Mouse (Mus musculus) forebrain, embryonic 12.5 days (tissue): Measurements from ENCODE around the gene Rbms3. TPM values are rescaled to one million over a fixed set of nuclear protein-coding genes. Genes with fewer than 3 reads are reported as not detected.

Experiments used
- ATAC-seq: fragments of 200-750 bp; cut with Nextera tagmentation; 2 replicates; pipeline ENCODE4 v1.8.0; 2017; ENCODE audit warnings: moderate TSS enrichment; ENCODE audit not compliant: low FRiP score
- H3K27ac ChIP-seq: fragments of 300-500 bp; sonication (generic); 2 replicates; pipeline ENCODE4 v1.5.1; 2016; ENCODE audit warnings: mild to moderate bottlenecking
- H3K27me3 ChIP-seq: fragments of 300-500 bp; sonication (generic); 2 replicates; pipeline ENCODE4 v1.6.1; 2016; ENCODE audit warnings: mild to moderate bottlenecking
- H3K36me3 ChIP-seq: fragments of 300-500 bp; sonication (generic); replicated peaks from 2 replicates; pipeline ENCODE4 v1.6.1; 2016; ENCODE audit warnings: mild to moderate bottlenecking
- H3K4me1 ChIP-seq: fragments of 300-500 bp; sonication (generic); 2 replicates; pipeline ENCODE4 v1.6.1; 2016
- H3K4me2 ChIP-seq: fragments of 300-500 bp; sonication (generic); 2 replicates; pipeline ENCODE4 v1.6.1; 2016; ENCODE audit warnings: mild to moderate bottlenecking, moderate library complexity
- H3K4me3 ChIP-seq: fragments of 300-500 bp; sonication (generic); replicated peaks from 2 replicates; pipeline ENCODE4 v1.5.1; 2016; ENCODE audit warnings: mild to moderate bottlenecking
- H3K9ac ChIP-seq: fragments of 300-500 bp; sonication (generic); 2 replicates; pipeline ENCODE4 v1.6.1; 2016; ENCODE audit warnings: mild to moderate bottlenecking
- H3K9me3 ChIP-seq: fragments of 300-500 bp; sonication (generic); 2 replicates; pipeline ENCODE4 v1.6.1; 2016
- WGBS: fragments of 180-500 bp; shearing (Covaris S2); methylation state at CpG from one replicate; pipeline ENCODE4 v1.1.7; 2016; 5-methylcytosine and 5-hydroxymethylcytosine counted together
- polyA plus RNA-seq: library from polyadenylated mRNA; unstranded; fragments of >200 nt; fragmentation: Nextera tagmentation; extraction: Ambion mirVana; gene quantifications from 2 replicates; pipeline ENCODE4 v1.2.1, GENCODE M21; 2016

The Rbms3 gene
- polyA plus RNA-seq, 1 experiment from 2014 or later: 14.1 TPM

GRCm38 (mm10) chr9:117442611-117443010 lies 187.1 kb downstream of the Rbms3 start:
- Histone ChIP-seq H3K36me3 (no peaks in the 10 kb centered on the region), H3K4me2 (no peak overlapping the region), H3K9me3 (no peaks in the 10 kb centered on the region), H3K27ac (no peak overlapping the region), H3K4me1 (0 out of 2 replicates have a peak, but pooled peaks cover 2% of the 10 kb centered on the region), H3K4me3 (no peak overlapping the region), H3K9ac (no peak overlapping the region), H3K27me3 (no peaks in the 10 kb centered on the region)
- no peak for ATAC-seq
- 73% methylated on average over 7 of the region's 7 CpGs for WGBS

DNA sequence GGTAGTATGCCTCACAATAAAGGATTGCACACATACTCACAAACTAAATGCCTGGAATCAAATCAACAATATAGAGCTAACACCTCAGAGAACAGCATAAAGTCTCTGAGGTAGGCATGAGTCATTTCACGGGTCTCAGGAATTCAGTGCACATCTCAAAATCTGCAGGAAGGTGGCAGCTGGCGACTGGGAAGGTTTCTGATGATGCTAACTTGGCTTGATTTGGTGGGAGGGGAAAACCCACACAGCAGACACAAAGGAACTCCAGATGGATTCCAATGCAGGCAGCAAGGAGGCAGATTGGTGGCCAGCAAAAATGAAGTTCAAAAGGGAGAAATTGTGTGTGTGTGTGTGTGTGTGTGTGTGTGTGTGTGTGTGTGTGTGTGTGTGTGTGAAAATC lies 193.9 kb downstream of the Rbms3 start:
- H3K27ac ChIP-seq: no peak overlapping the region
- WGBS: 85% methylated on average over 2 of the region's 2 CpGs
- no peaks in the 10 kb centered on the region for H3K4me1 ChIP-seq
- H3K27me3 ChIP-seq: no peaks in the 10 kb centered on the region
- H3K4me2 ChIP-seq: no peak overlapping the region
- no peaks in the 10 kb centered on the region for H3K36me3 ChIP-seq
- no peak overlapping the region for H3K9ac ChIP-seq
- H3K9me3 ChIP-seq: no peaks in the 10 kb centered on the region
- ATAC-seq: no peak
- H3K4me3 ChIP-seq: no peak overlapping the region

GRCm38 (mm10) chr9:117430670-117431069 lies 199.0 kb downstream of the Rbms3 start:
- 91% methylated on average over 2 of the region's 2 CpGs for WGBS
- H3K9ac ChIP-seq: no peak overlapping the region
- H3K36me3 ChIP-seq: no peaks in the 10 kb centered on the region
- H3K4me1 ChIP-seq: no peaks in the 10 kb centered on the region
- no peaks in the 10 kb centered on the region for H3K27me3 ChIP-seq
- H3K4me3 ChIP-seq: no peak overlapping the region
- H3K9me3 ChIP-seq: no peaks in the 10 kb centered on the region
- no peak overlapping the region for H3K4me2 ChIP-seq
- no peak for ATAC-seq
- no peak overlapping the region for H3K27ac ChIP-seq

- no peaks in the 10 kb centered on the region for H3K36me3 ChIP-seq
- ATAC-seq: no peak
- H3K4me2 ChIP-seq: no peak overlapping the region
- WGBS: 88% methylated on average over 7 of the region's 7 CpGs
- H3K9ac ChIP-seq: no peak overlapping the region
- no peaks in the 10 kb centered on the region for H3K9me3 ChIP-seq
- no peak overlapping the region for H3K27ac ChIP-seq
- no peak overlapping the region for H3K4me3 ChIP-seq
- no peaks in the 10 kb centered on the region for H3K27me3 ChIP-seq
- H3K4me1 ChIP-seq: no peaks in the 10 kb centered on the region
Observed at GRCm38 (mm10) chr9:117429217-117430105, 200.3 kb downstream of the Rbms3 start.

GRCm38 (mm10) chr9:117423259-117423658 lies 206.5 kb downstream of the Rbms3 start:
- no peak for ATAC-seq
- H3K27ac ChIP-seq: no peak overlapping the region
- H3K4me2 ChIP-seq: no peak overlapping the region
- 88% methylated on average over 5 of the region's 5 CpGs for WGBS
- no peak overlapping the region for H3K9ac ChIP-seq
- H3K4me1 ChIP-seq: no peaks in the 10 kb centered on the region
- H3K36me3 ChIP-seq: no peaks in the 10 kb centered on the region
- H3K9me3 ChIP-seq: no peaks in the 10 kb centered on the region
- H3K27me3 ChIP-seq: no peaks in the 10 kb centered on the region
- no peak overlapping the region for H3K4me3 ChIP-seq

GRCm38 (mm10) chr9:117419874-117420485 lies 209.7 kb downstream of the Rbms3 start:
- no peak overlapping the region for H3K4me2 ChIP-seq
- H3K27me3 ChIP-seq: no peaks in the 10 kb centered on the region
- H3K4me1 ChIP-seq: no peaks in the 10 kb centered on the region
- H3K27ac ChIP-seq: no peak overlapping the region
- ATAC-seq: no peak
- H3K36me3 ChIP-seq: no peaks in the 10 kb centered on the region
- H3K4me3 ChIP-seq: no peak overlapping the region
- no peaks in the 10 kb centered on the region for H3K9me3 ChIP-seq
- H3K9ac ChIP-seq: no peak overlapping the region
- 77% methylated on average over 8 of the region's 8 CpGs for WGBS

- 43% methylated on average over 3 of the region's 3 CpGs for WGBS
- ATAC-seq: no peak
- Histone ChIP-seq H3K9me3 (no peaks in the 10 kb centered on the region), H3K9ac (no peak overlapping the region), H3K4me3 (no peak overlapping the region), H3K36me3 (no peaks in the 10 kb centered on the region), H3K4me2 (no peak overlapping the region), H3K27me3 (no peaks in the 10 kb centered on the region), H3K27ac (no peak overlapping the region), H3K4me1 (no peaks in the 10 kb centered on the region)
Observed at GRCm38 (mm10) chr9:117413181-117413580, 216.5 kb downstream of the Rbms3 start.

- Histone ChIP-seq H3K27ac (no peak overlapping the region), H3K4me2 (no peak overlapping the region), H3K9me3 (no peaks in the 10 kb centered on the region), H3K36me3 (no peaks in the 10 kb centered on the region), H3K27me3 (no peaks in the 10 kb centered on the region), H3K4me3 (no peak overlapping the region), H3K4me1 (no peaks in the 10 kb centered on the region), H3K9ac (no peak overlapping the region)
- WGBS: 14% methylated on average over 2 of the region's 2 CpGs
- no peak for ATAC-seq
Observed at GRCm38 (mm10) chr9:117412584-117412983, 217.1 kb downstream of the Rbms3 start.

GRCm38 (mm10) chr9:117404621-117405020 lies 225.1 kb downstream of the Rbms3 start:
- H3K9me3 ChIP-seq: no peaks in the 10 kb centered on the region
- no peak overlapping the region for H3K4me2 ChIP-seq
- WGBS: 86% methylated on average over 4 of the region's 4 CpGs
- no peaks in the 10 kb centered on the region for H3K36me3 ChIP-seq
- no peak overlapping the region for H3K9ac ChIP-seq
- 0 out of 2 replicates have a peak, but pooled peaks cover 2% of the 10 kb centered on the region for H3K4me1 ChIP-seq
- ATAC-seq: no peak
- H3K27me3 ChIP-seq: no peaks in the 10 kb centered on the region
- no peak overlapping the region for H3K27ac ChIP-seq
- H3K4me3 ChIP-seq: no peak overlapping the region

DNA sequence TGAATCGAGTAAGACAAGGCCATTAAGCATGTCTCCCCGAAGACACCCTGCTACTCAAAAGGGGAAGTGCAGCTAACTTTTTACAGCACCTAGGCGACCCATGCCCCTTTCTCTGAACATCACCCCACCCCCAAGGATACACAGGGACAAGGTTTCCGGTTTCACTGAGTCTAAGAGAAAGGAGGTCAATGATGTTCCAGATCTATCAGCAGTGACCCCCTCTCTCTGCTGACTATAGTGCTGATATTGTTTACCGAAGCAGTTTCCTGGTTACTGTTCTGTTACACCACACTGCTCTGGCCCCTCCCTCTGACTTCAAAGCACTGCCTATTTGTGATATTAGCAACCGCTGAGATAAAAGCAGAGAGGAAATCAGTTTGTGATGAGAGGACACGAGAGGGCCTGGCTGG lies 229.4 kb downstream of the Rbms3 start:
- H3K36me3 ChIP-seq: no peaks in the 10 kb centered on the region
- 0 out of 2 replicates have a peak, but pooled peaks cover 2% of the 10 kb centered on the region for H3K4me1 ChIP-seq
- no peak for ATAC-seq
- H3K27ac ChIP-seq: no peak overlapping the region
- H3K27me3 ChIP-seq: no peaks in the 10 kb centered on the region
- H3K9me3 ChIP-seq: no peaks in the 10 kb centered on the region
- no peak overlapping the region for H3K4me2 ChIP-seq
- no peak overlapping the region for H3K4me3 ChIP-seq
- H3K9ac ChIP-seq: no peak overlapping the region
- WGBS: 70% methylated on average over 7 of the region's 7 CpGs

GRCm38 (mm10) chr9:117397071-117397470 lies 232.6 kb downstream of the Rbms3 start:
- H3K4me2 ChIP-seq: no peak overlapping the region
- no peaks in the 10 kb centered on the region for H3K36me3 ChIP-seq
- H3K4me1 ChIP-seq: 0 out of 2 replicates have a peak, but pooled peaks cover 2% of the 10 kb centered on the region
- ATAC-seq: no peak
- no peaks in the 10 kb centered on the region for H3K9me3 ChIP-seq
- H3K27ac ChIP-seq: no peak overlapping the region
- H3K4me3 ChIP-seq: no peak overlapping the region
- no peaks in the 10 kb centered on the region for H3K27me3 ChIP-seq
- no peak overlapping the region for H3K9ac ChIP-seq

DNA sequence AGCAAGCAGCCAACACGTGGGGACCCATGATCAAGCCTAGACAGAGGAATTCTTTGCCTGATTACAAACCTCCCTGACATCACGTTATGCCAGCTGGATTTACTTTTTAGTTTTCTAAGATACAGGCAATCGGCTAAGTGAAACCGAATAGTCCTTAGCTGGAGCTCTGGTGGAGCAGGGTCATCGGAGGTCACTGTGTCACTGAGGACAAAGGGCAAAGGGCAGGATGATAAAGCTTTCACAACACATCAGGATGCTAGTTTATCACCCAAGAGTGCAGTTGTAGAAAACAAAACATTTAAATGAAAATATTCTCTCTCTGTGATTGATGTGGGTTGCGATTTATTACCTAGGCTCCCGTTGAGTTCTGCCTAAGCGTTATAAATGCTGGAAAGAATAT lies 233.1 kb downstream of the Rbms3 start:
- no peak for ATAC-seq
- no peak overlapping the region for H3K4me2 ChIP-seq
- 0 out of 2 replicates have a peak, but pooled peaks cover 2% of the 10 kb centered on the region for H3K4me1 ChIP-seq
- no peak overlapping the region for H3K27ac ChIP-seq
- no peaks in the 10 kb centered on the region for H3K9me3 ChIP-seq
- H3K9ac ChIP-seq: no peak overlapping the region
- H3K36me3 ChIP-seq: no peaks in the 10 kb centered on the region
- WGBS: 81% methylated on average over 8 of the region's 8 CpGs
- no peak overlapping the region for H3K4me3 ChIP-seq
- no peaks in the 10 kb centered on the region for H3K27me3 ChIP-seq
